Comparison of ENCODE assay signal across 14 mouse cellular contexts in genomic region chr11:106637754-106638153, GRCm38 (mm10). TPM values are rescaled to one million over a fixed set of nuclear protein-coding genes. Genes with fewer than 3 reads are reported as not detected.
DNase-seq lines count a peak whose midpoint lies in the region; ATAC-seq and TF ChIP-seq lines count a peak whose summit lies in the region.
"Had no signal": no experiment of that assay in that cellular context is flagged by ENCODE, and none has a peak within 500 bp of the region (broad histone marks: within the 10 kb centered on the region; RNA-seq: fewer than 3 reads in every experiment).

No protein-coding gene starts in this region.

- H3K4me1 ChIP-seq in lung, embryonic 14.5 days (ENCODE audit: insufficient read depth), result peaks cover 22% of the 10 kb centered on the region
- peaks cover 7% of the 10 kb centered on the region for H3K4me1 ChIP-seq in lung, adult 2 months (ENCODE audit: control insufficient read depth, insufficient read depth, low read length)
- H3K4me1 ChIP-seq in embryonic facial prominence, embryonic 12.5 days, result peaks cover 25% of the 10 kb centered on the region
- no peaks in the 10 kb centered on the region; the same call in 1 of the 2 replicates for H3K4me1 ChIP-seq in cerebellum, adult 2 months (ENCODE audit: control insufficient read depth, insufficient read depth, low read length)

- peak; percentile 50 for DNase-seq in lung, embryonic 14.5 days
- no peak for DNase-seq in lung, adult 2 months
- peak; percentile 82 for DNase-seq in R1 (ENCODE audit: low read depth, low spot score)
- peak; percentile 19 for DNase-seq in lung, postnatal 10 days
- no peak for DNase-seq in frontal cortex, postnatal 10 days (ENCODE audit: low spot score in 2 of 2)
- no peak for DNase-seq in spleen, postnatal 10 days (ENCODE audit: low spot score in 2 of 2)
- no peak for DNase-seq in cerebellum, adult 2 months
- DNase-seq: cerebellum, adult 9-11 months; heart, adult 2 months; heart, postnatal 36 days; spleen, adult 18-20 months; thymus, postnatal 25 days had no signal

- WGBS in lung, embryonic 14.5 days, result 22% methylated on average over 7 of the region's 7 CpGs
- 28% methylated on average over 7 of the region's 7 CpGs for WGBS in lung, adult 2 months
- 12% methylated on average over 7 of the region's 7 CpGs for WGBS in embryonic facial prominence, embryonic 12.5 days
- 35% methylated on average over 7 of the region's 7 CpGs for WGBS in cerebellum, adult 2 months

- peak overlapping the region; percentile 71 for H3K27ac ChIP-seq in lung, embryonic 14.5 days (ENCODE audit: low read depth)
- H3K27ac ChIP-seq in embryonic facial prominence, embryonic 12.5 days, result no peak overlapping the region
- no peak overlapping the region for H3K27ac ChIP-seq in cerebellum, adult 2 months (ENCODE audit: insufficient read depth, low read length)
- H3K27ac ChIP-seq: heart, adult 2 months had no signal

- no peak overlapping the region for H3K9ac ChIP-seq in lung, embryonic 14.5 days
- no peak overlapping the region for H3K9ac ChIP-seq in embryonic facial prominence, embryonic 12.5 days

- TF ChIP-seq POLR2A in lung, adult 2 months (IDR thresholded peaks at IDR 0.05; ENCODE audit: borderline replicate concordance, extremely low read depth, low read depth, low read length), result no peak
- no peak for TF ChIP-seq POLR2A in cerebellum, adult 2 months (IDR thresholded peaks at IDR 0.05; ENCODE audit: borderline replicate concordance, insufficient read depth, low read length)

- no peak overlapping the region for H3K4me2 ChIP-seq in lung, embryonic 14.5 days
- H3K4me2 ChIP-seq in embryonic facial prominence, embryonic 12.5 days (replicated peaks), result no peak overlapping the region
- H3K4me2 ChIP-seq: liver, embryonic 11.5 days had no signal

- H3K9me3 ChIP-seq in lung, embryonic 14.5 days (ENCODE audit: low read depth, low read length), result no peaks in the 10 kb centered on the region
- peaks cover 3% of the 10 kb centered on the region; the same call in 1 of the 2 replicates for H3K9me3 ChIP-seq in embryonic facial prominence, embryonic 12.5 days

- no peaks in the 10 kb centered on the region for H3K36me3 ChIP-seq in lung, embryonic 14.5 days (ENCODE audit: insufficient read depth)
- H3K36me3 ChIP-seq in embryonic facial prominence, embryonic 12.5 days, result no peaks in the 10 kb centered on the region

- ATAC-seq in lung, embryonic 14.5 days (ENCODE audit: insufficient read depth), result 0 out of 2 replicates have a peak, but pooled peaks have one; percentile 18
- ATAC-seq in embryonic facial prominence, embryonic 12.5 days (ENCODE audit: insufficient number of reproducible peaks, insufficient read depth, low FRiP score, low TSS enrichment), result peak; percentile 57; the same call in 1 of the 2 replicates

- H3K4me3 ChIP-seq in lung, embryonic 14.5 days (ENCODE audit: low read depth, low read length), result no peak overlapping the region
- no peak overlapping the region for H3K4me3 ChIP-seq in lung, adult 2 months (replicated peaks; ENCODE audit: extremely low read depth, low read depth, low read length)
- H3K4me3 ChIP-seq in embryonic facial prominence, embryonic 12.5 days, result no peak overlapping the region
- no peak overlapping the region for H3K4me3 ChIP-seq in cerebellum, adult 2 months (replicated peaks; ENCODE audit: insufficient read depth, low read depth, low read length)
- H3K4me3 ChIP-seq: heart, adult 2 months had no signal

- H3K27me3 ChIP-seq in lung, embryonic 14.5 days (ENCODE audit: insufficient read depth, low read length), result no peaks in the 10 kb centered on the region
- no peaks in the 10 kb centered on the region for H3K27me3 ChIP-seq in embryonic facial prominence, embryonic 12.5 days
- H3K27me3 ChIP-seq in cerebellum, adult 2 months (ENCODE audit: control insufficient read depth, insufficient read depth, low read length), result no peaks in the 10 kb centered on the region

- no peak for TF ChIP-seq CTCF in lung, embryonic 14.5 days (IDR thresholded peaks at IDR 0.05; ENCODE audit: low read depth)
- no peak for TF ChIP-seq CTCF in lung, adult 2 months (IDR thresholded peaks at IDR 0.05; ENCODE audit: insufficient read depth, low read length)
- TF ChIP-seq CTCF in cerebellum, adult 2 months (IDR thresholded peaks at IDR 0.05; ENCODE audit: borderline replicate concordance, insufficient read depth, low read depth, low read length), result no peak

RNA-seq across cellular contexts. Expression of gene Tex2, which starts 24.5 kb away (rescaled TPM):
- 10.9 and 11.3 TPM in 2 replicates for polyA plus RNA-seq in lung, embryonic 14.5 days (2014; fragmentation: Nextera tagmentation; extraction: Ambion mirVana)
- 12.6 and 15.1 TPM in 2 replicates for polyA plus RNA-seq in lung, adult 2 months (2012; rRNA removed)
- polyA plus RNA-seq in embryonic facial prominence, embryonic 12.5 days (2016; fragmentation: Nextera tagmentation; extraction: Ambion mirVana), result 8.3 and 9.4 TPM in 2 replicates
- polyA plus RNA-seq in cerebellum, adult 2 months (2012; rRNA removed), result 71.3 and 79.6 TPM in 2 replicates

Comparison
In these comparisons a context has a peak if more than half of its experiments do, and no peak if none do; other contexts are left out.
1. DNase-seq: peak in lung, embryonic 14.5 days (single experiment), R1 (single experiment) and lung, postnatal 10 days (single experiment); none in lung, adult 2 months (single experiment), frontal cortex, postnatal 10 days (0 of 2), spleen, postnatal 10 days (0 of 2) and cerebellum, adult 2 months (0 of 2).